Mouse (Mus musculus): ENCODE measurements at regions not wholly inside any gene's neighbourhood (a gene's known extent, or its start where the extent isn't known, plus 50 kb on each side); places are given as distances from the start of the nearest gene placed in this dataset.

GRCm38 (mm10) chr13:26594313-26594712 is 175.7 kb downstream of the Hdgfl1 start:
- Histone ChIP-seq H3K27ac (replicated peaks) (no peak overlapping the region), H3K9me3 (no peaks in the 10 kb centered on the region), H3K4me1 (no peaks in the 10 kb centered on the region), H3K27me3 (no peaks in the 10 kb centered on the region), H3K36me3 (no peaks in the 10 kb centered on the region), H3K4me2 (replicated peaks) (no peak overlapping the region), H3K9ac (replicated peaks) (no peak overlapping the region), H3K4me3 (no peak overlapping the region)
- no peak for ATAC-seq (replicated peaks)

- WGBS = 50% methylated on average over 1 of the region's 1 CpGs
- no peaks in the 10 kb centered on the region for H3K4me1 ChIP-seq
- no peaks in the 10 kb centered on the region for H3K9me3 ChIP-seq
- H3K4me2 ChIP-seq (replicated peaks) = no peak overlapping the region
- no peaks in the 10 kb centered on the region for H3K36me3 ChIP-seq
- H3K9ac ChIP-seq (replicated peaks) = no peak overlapping the region
- H3K27ac ChIP-seq (replicated peaks) = no peak overlapping the region
- ATAC-seq (replicated peaks) = peak; percentile 53
- no peaks in the 10 kb centered on the region for H3K27me3 ChIP-seq
- no peak overlapping the region for H3K4me3 ChIP-seq
These were observed 176.2 kb downstream of the Hdgfl1 start for GRCm38 (mm10) chr13:26593750-26594149.

GRCm38 (mm10) chr13:26575890-26576543 is 193.9 kb downstream of the Hdgfl1 start:
- Histone ChIP-seq H3K36me3 (no peaks in the 10 kb centered on the region), H3K27ac (replicated peaks) (peak overlapping the region; percentile 56), H3K9me3 (no peaks in the 10 kb centered on the region), H3K4me2 (replicated peaks) (no peak overlapping the region), H3K4me3 (no peak overlapping the region), H3K27me3 (no peaks in the 10 kb centered on the region), H3K9ac (replicated peaks) (no peak overlapping the region), H3K4me1 (peaks cover 8% of the 10 kb centered on the region)
- ATAC-seq (replicated peaks) = peak; percentile 89
- WGBS = 11% methylated on average over 2 of the region's 2 CpGs

- no peaks in the 10 kb centered on the region for H3K36me3 ChIP-seq
- H3K27me3 ChIP-seq = no peaks in the 10 kb centered on the region
- WGBS = 11% methylated on average over 4 of the region's 4 CpGs
- H3K27ac ChIP-seq (replicated peaks) = no peak overlapping the region
- 0 out of 2 replicates have a peak, but pooled peaks cover 6% of the 10 kb centered on the region for H3K4me1 ChIP-seq
- no peaks in the 10 kb centered on the region for H3K9me3 ChIP-seq
- no peak overlapping the region for H3K4me3 ChIP-seq
- ATAC-seq (replicated peaks) = peak; percentile 89
- H3K9ac ChIP-seq (replicated peaks) = no peak overlapping the region
- no peak overlapping the region for H3K4me2 ChIP-seq (replicated peaks)
These were observed 200.5 kb downstream of the Hdgfl1 start for GRCm38 (mm10) chr13:26569422-26569821.

- H3K36me3 ChIP-seq = no peaks in the 10 kb centered on the region
- no peak overlapping the region for H3K4me3 ChIP-seq
- H3K4me2 ChIP-seq (replicated peaks) = no peak overlapping the region
- H3K27ac ChIP-seq (replicated peaks) = no peak overlapping the region
- 0 out of 2 replicates have a peak, but pooled peaks cover 6% of the 10 kb centered on the region for H3K4me1 ChIP-seq
- H3K9me3 ChIP-seq = no peaks in the 10 kb centered on the region
- no peak for ATAC-seq (replicated peaks)
- no peaks in the 10 kb centered on the region for H3K27me3 ChIP-seq
- WGBS = 85% methylated on average over 7 of the region's 7 CpGs
- H3K9ac ChIP-seq (replicated peaks) = no peak overlapping the region
These were observed 204.8 kb downstream of the Hdgfl1 start for GRCm38 (mm10) chr13:26564941-26565862.

- no peak for ATAC-seq (replicated peaks)
- Histone ChIP-seq H3K27ac (replicated peaks) (no peak overlapping the region), H3K9me3 (no peaks in the 10 kb centered on the region), H3K9ac (replicated peaks) (no peak overlapping the region), H3K27me3 (no peaks in the 10 kb centered on the region), H3K4me3 (no peak overlapping the region), H3K36me3 (no peaks in the 10 kb centered on the region), H3K4me2 (replicated peaks) (no peak overlapping the region), H3K4me1 (no peaks in the 10 kb centered on the region)
- 28% methylated on average over 1 of the region's 1 CpGs for WGBS
These were observed 211.6 kb downstream of the Hdgfl1 start for GRCm38 (mm10) chr13:26558366-26558765.

- no peaks in the 10 kb centered on the region for H3K36me3 ChIP-seq
- H3K9ac ChIP-seq (replicated peaks) = no peak overlapping the region
- 71% methylated on average over 6 of the region's 6 CpGs for WGBS
- no peak overlapping the region for H3K27ac ChIP-seq (replicated peaks)
- H3K4me3 ChIP-seq = no peak overlapping the region
- no peaks in the 10 kb centered on the region for H3K9me3 ChIP-seq
- no peak overlapping the region for H3K4me2 ChIP-seq (replicated peaks)
- H3K4me1 ChIP-seq = no peaks in the 10 kb centered on the region
- H3K27me3 ChIP-seq = no peaks in the 10 kb centered on the region
- ATAC-seq (replicated peaks) = no peak
These were observed 215.7 kb downstream of the Hdgfl1 start for GRCm38 (mm10) chr13:26554266-26554665.

- H3K9me3 ChIP-seq = no peaks in the 10 kb centered on the region
- no peak for ATAC-seq (replicated peaks)
- H3K4me1 ChIP-seq = no peaks in the 10 kb centered on the region
- H3K27ac ChIP-seq (replicated peaks) = no peak overlapping the region
- no peak overlapping the region for H3K4me2 ChIP-seq (replicated peaks)
- WGBS = 77% methylated on average over 3 of the region's 3 CpGs
- no peaks in the 10 kb centered on the region for H3K27me3 ChIP-seq
- H3K4me3 ChIP-seq = no peak overlapping the region
- no peaks in the 10 kb centered on the region for H3K36me3 ChIP-seq
- no peak overlapping the region for H3K9ac ChIP-seq (replicated peaks)
These were observed 217.8 kb downstream of the Hdgfl1 start for GRCm38 (mm10) chr13:26552122-26552521.

- Histone ChIP-seq H3K27ac (replicated peaks) (no peak overlapping the region), H3K27me3 (no peaks in the 10 kb centered on the region), H3K4me2 (replicated peaks) (no peak overlapping the region), H3K36me3 (no peaks in the 10 kb centered on the region), H3K4me3 (no peak overlapping the region), H3K9me3 (no peaks in the 10 kb centered on the region), H3K4me1 (no peaks in the 10 kb centered on the region), H3K9ac (replicated peaks) (no peak overlapping the region)
- no peak for ATAC-seq (replicated peaks)
- WGBS = 70% methylated on average over 1 of the region's 1 CpGs
These were observed 231.0 kb downstream of the Hdgfl1 start for GRCm38 (mm10) chr13:26538928-26539327.

- Histone ChIP-seq H3K4me1 (no peaks in the 10 kb centered on the region), H3K9ac (replicated peaks) (no peak overlapping the region), H3K9me3 (no peaks in the 10 kb centered on the region), H3K27ac (replicated peaks) (no peak overlapping the region), H3K4me3 (no peak overlapping the region), H3K36me3 (no peaks in the 10 kb centered on the region), H3K4me2 (replicated peaks) (no peak overlapping the region), H3K27me3 (no peaks in the 10 kb centered on the region)
- ATAC-seq (replicated peaks) = peak; percentile 23; the same call in 1 of the 2 replicates
- WGBS = 32% methylated on average over 2 of the region's 2 CpGs
These were observed 233.4 kb downstream of the Hdgfl1 start for GRCm38 (mm10) chr13:26536575-26536974.

- H3K4me3 ChIP-seq = no peak overlapping the region
- H3K9ac ChIP-seq (replicated peaks) = no peak overlapping the region
- no peaks in the 10 kb centered on the region for H3K9me3 ChIP-seq
- no peak overlapping the region for H3K27ac ChIP-seq (replicated peaks)
- no peak overlapping the region for H3K4me2 ChIP-seq (replicated peaks)
- H3K4me1 ChIP-seq = no peaks in the 10 kb centered on the region
- peak; percentile 46; the same call in 1 of the 2 replicates for ATAC-seq (replicated peaks)
- H3K27me3 ChIP-seq = no peaks in the 10 kb centered on the region
- no peaks in the 10 kb centered on the region for H3K36me3 ChIP-seq
These were observed 237.2 kb downstream of the Hdgfl1 start for GRCm38 (mm10) chr13:26532761-26533160.

GRCm38 (mm10) chr13:26519054-26519453 is 250.9 kb downstream of the Hdgfl1 start:
- Histone ChIP-seq H3K27me3 (no peaks in the 10 kb centered on the region), H3K4me1 (peaks cover 24% of the 10 kb centered on the region), H3K4me3 (no peak overlapping the region), H3K9ac (replicated peaks) (no peak overlapping the region), H3K36me3 (no peaks in the 10 kb centered on the region), H3K27ac (replicated peaks) (peak overlapping the region; percentile 70), H3K9me3 (no peaks in the 10 kb centered on the region), H3K4me2 (replicated peaks) (no peak overlapping the region)
- peak; percentile 38; the same call in 1 of the 2 replicates for ATAC-seq (replicated peaks)
- WGBS = 4% methylated on average over 1 of the region's 1 CpGs
